Mouse (Mus musculus) limb, embryonic 14.5 days (tissue): Measurements from ENCODE around the gene Agtpbp1. TPM values are rescaled to one million over a fixed set of nuclear protein-coding genes. Genes with fewer than 3 reads are reported as not detected.

ENCODE experiments used
- ATAC-seq: fragments of 200-750 bp; cut with Nextera tagmentation; 2 replicates; pipeline ENCODE4 v1.8.0; 2017; ENCODE audit warnings: low read depth, moderate number of reproducible peaks, moderate TSS enrichment; ENCODE audit not compliant: low FRiP score
- DNase-seq: peaks from one replicate; pipeline ENCODE4 v3.0.0-alpha.2; 2015; ENCODE audit warnings: low spot score
- H3K27ac ChIP-seq: fragments of 300-500 bp; sonication (generic); replicated peaks from 2 replicates; pipeline ENCODE4 v1.5.1; 2014; ENCODE audit warnings: low read depth, mild to moderate bottlenecking, low read length, moderate library complexity, mixed read lengths
- H3K27me3 ChIP-seq: fragments of 300-500 bp; sonication (generic); 2 replicates; pipeline ENCODE4 v1.6.1; 2014; ENCODE audit warnings: low read length, mixed read lengths; ENCODE audit not compliant: control insufficient read depth, insufficient read depth
- H3K36me3 ChIP-seq: fragments of 300-500 bp; sonication (generic); 2 replicates; pipeline ENCODE4 v1.6.1; 2014; ENCODE audit warnings: mild to moderate bottlenecking, low read length, moderate library complexity, mixed read lengths; ENCODE audit not compliant: control insufficient read depth, insufficient read depth
- H3K4me1 ChIP-seq: fragments of 300-500 bp; sonication (generic); 2 replicates; pipeline ENCODE4 v1.6.1; 2014; ENCODE audit warnings: antibody characterized with exemption, low read length, mixed read lengths; ENCODE audit not compliant: control insufficient read depth, insufficient read depth
- H3K4me2 ChIP-seq: fragments of 300-500 bp; sonication (generic); replicated peaks from 2 replicates; pipeline ENCODE4 v1.6.1; 2014; ENCODE audit warnings: low read depth, mild to moderate bottlenecking, low read length, moderate library complexity; ENCODE audit not compliant: severe bottlenecking
- H3K4me3 ChIP-seq: fragments of 300-500 bp; sonication (generic); replicated peaks from 2 replicates; pipeline ENCODE4 v1.5.1; 2014; ENCODE audit warnings: low read length
- H3K9ac ChIP-seq: fragments of 300-500 bp; sonication (generic); 2 replicates; pipeline ENCODE4 v1.6.1; 2014; ENCODE audit warnings: mild to moderate bottlenecking, low read depth, low read length, moderate library complexity; ENCODE audit not compliant: severe bottlenecking
- H3K9me3 ChIP-seq: fragments of 300-500 bp; sonication (generic); 2 replicates; pipeline ENCODE4 v1.6.1; 2016; ENCODE audit warnings: low read length; ENCODE audit not compliant: control insufficient read depth
- POLR2A ChIP-seq: fragments of 200-500 bp; IDR thresholded peaks from 2 replicates; pipeline ENCODE4 v1.8.0; 2012; ENCODE audit warnings: inconsistent platforms, mild to moderate bottlenecking, moderate library complexity, borderline replicate concordance; ENCODE audit not compliant: insufficient read depth, insufficient read length; ENCODE audit errors: extremely low read depth
- WGBS: fragments of 180-500 bp; shearing (Covaris S2); extraction: QIAGEN DNeasy Blood & Tissue Kit; methylation state at CpG from one replicate; pipeline ENCODE4 v1.1.7; 2014; 5-methylcytosine and 5-hydroxymethylcytosine counted together
- polyA plus RNA-seq, 2 experiments: library from polyadenylated mRNA; depleted of rRNA in 1 of 2; stranded (reverse) in 1 of 2; unstranded in 1 of 2; fragments of >200 nt; fragmentation: Nextera tagmentation in 1 of 2; extraction: Ambion mirVana in 1 of 2; gene quantifications; 2 replicates each; pipeline versions ENCODE4 v1.2.1 to v1.2.3; 2012 to 2014

The Agtpbp1 gene
- polyA plus RNA-seq, 2 experiments, result 13.9 to 16.5 TPM

- TF ChIP-seq POLR2A, result no peak
- Histone ChIP-seq H3K9ac (no peak overlapping the region), H3K27ac (no peak overlapping the region), H3K36me3 (no peaks in the 10 kb centered on the region), H3K4me1 (0 out of 2 replicates have a peak, but pooled peaks cover 3% of the 10 kb centered on the region), H3K27me3 (no peaks in the 10 kb centered on the region), H3K4me3 (no peak overlapping the region), H3K4me2 (no peak overlapping the region), H3K9me3 (no peaks in the 10 kb centered on the region)
- no peak for DNase-seq
- no peak for ATAC-seq
- 91% methylated on average over 4 of the region's 4 CpGs for WGBS
These were observed 4.1 kb downstream of the Agtpbp1 start for GRCm38 (mm10) chr13:59580954-59581353.

DNA sequence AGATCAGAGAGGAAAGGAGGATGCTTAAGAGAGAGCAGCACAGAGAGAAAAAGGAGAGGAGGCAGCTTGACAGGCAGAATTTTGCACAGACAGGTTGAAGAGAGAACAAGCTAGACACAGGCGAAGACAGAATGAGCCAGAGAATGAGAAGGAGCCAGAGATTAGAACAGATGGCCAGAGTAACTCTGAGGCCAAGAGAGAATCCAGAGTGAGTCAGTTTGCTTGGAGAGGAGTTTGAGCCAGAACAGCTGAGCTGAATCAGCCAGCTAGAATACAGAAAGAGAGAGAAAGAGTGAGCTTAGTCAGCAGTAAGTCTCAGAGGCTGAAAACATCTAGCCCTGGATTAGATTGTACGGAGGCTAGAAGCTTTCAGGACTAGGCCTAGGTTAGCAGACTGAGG is 12.5 kb downstream of the Agtpbp1 start:
- no peaks in the 10 kb centered on the region for H3K27me3 ChIP-seq
- H3K9me3 ChIP-seq, result no peaks in the 10 kb centered on the region
- no peak overlapping the region for H3K9ac ChIP-seq
- ATAC-seq, result no peak
- no peak overlapping the region for H3K27ac ChIP-seq
- H3K4me2 ChIP-seq, result no peak overlapping the region
- no peak overlapping the region for H3K4me3 ChIP-seq
- H3K36me3 ChIP-seq, result no peaks in the 10 kb centered on the region
- TF ChIP-seq POLR2A, result no peak
- no peaks in the 10 kb centered on the region for H3K4me1 ChIP-seq
- WGBS, result 81% methylated on average over 2 of the region's 2 CpGs
- no peak for DNase-seq

DNA sequence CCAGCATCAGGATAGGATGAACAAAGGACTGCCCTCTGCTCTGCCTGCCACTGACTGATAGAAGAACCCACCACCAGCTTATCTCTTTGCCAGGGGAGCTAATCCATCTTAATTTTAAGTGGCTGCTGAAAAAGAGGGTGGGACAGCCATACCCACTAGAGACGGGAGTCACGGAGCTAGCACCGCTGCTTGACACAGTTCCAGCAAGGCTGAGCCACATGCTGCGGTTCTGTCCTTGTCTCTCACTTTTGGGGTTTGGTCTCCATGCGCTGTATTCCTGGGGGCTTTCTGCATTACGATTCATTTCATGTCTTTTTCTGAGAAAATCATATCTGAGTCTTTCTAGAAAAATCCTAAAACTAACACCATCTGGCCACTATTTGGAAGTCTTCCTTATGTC is 13.9 kb downstream of the Agtpbp1 start:
- 90% methylated on average over 6 of the region's 6 CpGs for WGBS

GRCm38 (mm10) chr13:59565945-59566520 is 19.0 kb downstream of the Agtpbp1 start:
- Histone ChIP-seq H3K4me3 (no peak overlapping the region), H3K27ac (no peak overlapping the region), H3K9ac (no peak overlapping the region), H3K27me3 (no peaks in the 10 kb centered on the region), H3K36me3 (no peaks in the 10 kb centered on the region), H3K4me2 (no peak overlapping the region), H3K4me1 (no peaks in the 10 kb centered on the region), H3K9me3 (no peaks in the 10 kb centered on the region)
- ATAC-seq (no peak), DNase-seq (no peak)
- 66% methylated on average over 9 of the region's 9 CpGs for WGBS
- no peak for TF ChIP-seq POLR2A

More for the DNA sequence above, 13.9 kb downstream of the Agtpbp1 start:
- no peak overlapping the region for H3K27ac ChIP-seq
- no peak overlapping the region for H3K9ac ChIP-seq
- H3K36me3 ChIP-seq, result no peaks in the 10 kb centered on the region
- H3K27me3 ChIP-seq, result no peaks in the 10 kb centered on the region
- ATAC-seq (no peak), DNase-seq (no peak)
- no peak overlapping the region for H3K4me2 ChIP-seq
- TF ChIP-seq POLR2A, result no peak
- no peaks in the 10 kb centered on the region for H3K4me1 ChIP-seq
- no peak overlapping the region for H3K4me3 ChIP-seq
- H3K9me3 ChIP-seq, result no peaks in the 10 kb centered on the region

DNA sequence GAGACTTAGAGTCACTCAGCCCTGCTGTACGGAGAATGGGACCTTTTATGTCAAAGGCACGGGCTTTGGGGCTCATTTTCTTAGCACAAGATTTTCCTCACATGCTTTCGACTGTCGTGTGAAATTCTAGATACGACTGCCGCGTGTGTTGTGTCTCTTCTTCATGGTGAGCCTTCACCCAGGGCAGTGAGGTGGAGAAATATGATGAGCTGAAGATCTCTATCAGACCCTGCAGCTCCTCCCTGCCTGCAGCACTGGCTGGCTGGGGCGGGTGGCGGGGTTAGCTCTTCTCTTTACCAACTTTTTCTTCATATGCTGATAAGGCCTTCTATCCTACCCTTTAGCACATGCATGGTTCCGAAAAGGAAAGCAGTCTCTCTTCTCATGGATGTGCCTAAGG is 20.1 kb downstream of the Agtpbp1 start:
- ATAC-seq (no peak), DNase-seq (no peak)
- Histone ChIP-seq H3K9ac (no peak overlapping the region), H3K36me3 (no peaks in the 10 kb centered on the region), H3K27me3 (no peaks in the 10 kb centered on the region), H3K4me2 (no peak overlapping the region), H3K4me1 (no peaks in the 10 kb centered on the region), H3K4me3 (no peak overlapping the region), H3K27ac (no peak overlapping the region), H3K9me3 (no peaks in the 10 kb centered on the region)
- WGBS, result 82% methylated on average over 10 of the region's 10 CpGs
- no peak for TF ChIP-seq POLR2A

DNA sequence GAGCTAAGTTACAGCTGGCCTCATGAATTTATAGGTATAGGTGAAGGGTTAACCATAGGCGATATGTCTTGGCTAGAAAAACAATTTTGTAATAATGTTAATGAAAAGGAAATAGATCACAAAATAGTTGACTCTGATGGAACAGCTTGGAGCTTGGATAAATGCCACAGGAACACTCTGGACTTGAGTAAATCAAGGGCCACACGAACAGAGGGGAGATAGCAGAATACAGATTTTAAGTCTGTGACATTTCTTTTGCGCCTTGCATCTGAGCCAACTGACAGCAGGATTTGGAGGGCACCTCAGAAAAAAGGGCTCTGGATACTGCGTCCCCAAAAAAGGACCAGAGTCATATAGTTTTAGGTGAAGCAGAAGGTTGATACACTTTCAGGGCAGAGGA is 20.5 kb downstream of the Agtpbp1 start:
- TF ChIP-seq POLR2A, result no peak
- Histone ChIP-seq H3K4me2 (no peak overlapping the region), H3K27me3 (no peaks in the 10 kb centered on the region), H3K9ac (no peak overlapping the region), H3K36me3 (no peaks in the 10 kb centered on the region), H3K4me3 (no peak overlapping the region), H3K4me1 (no peaks in the 10 kb centered on the region), H3K27ac (no peak overlapping the region), H3K9me3 (no peaks in the 10 kb centered on the region)
- DNase-seq (no peak), ATAC-seq (no peak)
- 89% methylated on average over 4 of the region's 4 CpGs for WGBS
